Mouse (Mus musculus) left cerebral cortex, adult 18-20 months (tissue): ENCODE measurements around the gene 1700093K21Rik. TPM values are rescaled to one million over a fixed set of nuclear protein-coding genes. Genes with fewer than 3 reads are reported as not detected.
"Not testable (repeated sequence)": the region's sequence is repeated elsewhere in the genome, so short reads cannot be mapped to it uniquely, and the experiment has no call there.

ENCODE experiments used
- DNase-seq, 2 experiments: peaks; one replicate each; pipeline ENCODE4 v3.0.0; 2021 to 2022; ENCODE audit warnings: low spot score in 2 of 2, mixed read lengths in 1 of 2
- long read RNA-seq, 2 experiments: library from polyadenylated mRNA; stranded (forward); transcript quantifications; one replicate each; pipeline ENCODE4 v2.0.0; 2021
- microRNA-seq, 2 experiments: library from miRNA; unstranded; fragments of <30 nt; microRNA quantifications; one replicate each; pipeline ENCODE4 v1.2.0; 2021
- total RNA-seq, 2 experiments: library from RNA; stranded (reverse); gene quantifications; 2 replicates each; pipeline ENCODE4 v1.2.3; 2021

The 1700093K21Rik gene
- not detected for total RNA-seq
- long read RNA-seq, experiment 1 = 0 reads
- long read RNA-seq, experiment 2 = 0 reads

DNA sequence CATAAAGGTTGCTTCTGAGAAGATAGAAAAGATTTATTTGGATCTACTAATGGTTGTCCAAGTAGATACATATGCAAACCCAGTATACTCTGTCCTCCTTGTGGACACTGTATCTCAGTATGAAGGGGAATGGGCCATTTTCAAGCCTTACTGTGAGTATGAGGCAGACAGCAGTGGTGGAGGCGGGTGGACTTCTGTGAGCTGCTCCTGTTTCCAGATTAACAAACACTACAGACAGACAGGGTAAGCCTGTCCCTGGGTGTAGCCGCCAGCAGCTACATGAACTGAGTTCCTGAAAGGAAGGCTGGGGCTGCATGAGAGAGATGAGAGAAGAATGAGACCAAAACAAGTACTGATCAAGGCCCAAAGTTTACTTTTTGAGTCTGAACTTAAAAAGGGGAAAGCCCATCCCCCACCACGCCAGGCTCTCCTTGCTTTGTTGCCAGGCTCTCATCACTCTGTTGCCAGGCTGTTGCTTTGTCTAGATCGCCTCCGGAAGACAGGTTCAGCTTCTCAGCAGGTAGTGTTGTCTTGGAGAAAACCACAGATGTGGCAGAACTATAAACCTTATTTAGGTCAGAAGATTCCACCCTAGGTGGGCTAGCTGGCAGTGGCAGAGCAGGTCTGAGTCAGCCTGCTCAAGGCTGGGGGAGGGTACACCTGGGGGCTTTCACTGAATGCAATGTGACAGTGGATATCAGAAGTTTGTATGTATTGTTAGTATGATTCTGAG, at the start of gene 1700093K21Rik:
TSS of gene 1700093K21Rik (minus strand) at position 683 of the 733 bp plus-strand sequence.
- DNase-seq = peak in 1 of 2 experiments; percentile 5

DNA sequence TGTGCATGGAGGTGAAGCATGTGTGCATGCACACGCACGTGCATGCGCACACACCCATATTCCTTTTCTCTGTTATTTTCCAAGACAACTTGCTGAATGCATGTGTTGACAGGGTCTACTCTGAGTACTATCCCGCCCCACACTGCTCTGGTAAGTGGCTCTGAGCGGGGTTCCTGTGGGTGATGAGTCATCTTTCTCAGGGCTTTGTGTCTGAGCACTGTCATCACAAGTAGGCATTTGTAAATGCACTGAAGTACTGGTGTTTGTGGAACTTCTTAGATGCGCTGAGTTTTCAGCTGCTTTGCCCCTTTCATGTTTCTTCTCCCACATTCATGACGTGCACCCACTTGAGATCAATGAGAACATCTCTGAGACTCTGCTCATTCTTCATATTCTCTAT, 49.2 kb upstream of the 1700093K21Rik start:
- DNase-seq = no peak

DNA sequence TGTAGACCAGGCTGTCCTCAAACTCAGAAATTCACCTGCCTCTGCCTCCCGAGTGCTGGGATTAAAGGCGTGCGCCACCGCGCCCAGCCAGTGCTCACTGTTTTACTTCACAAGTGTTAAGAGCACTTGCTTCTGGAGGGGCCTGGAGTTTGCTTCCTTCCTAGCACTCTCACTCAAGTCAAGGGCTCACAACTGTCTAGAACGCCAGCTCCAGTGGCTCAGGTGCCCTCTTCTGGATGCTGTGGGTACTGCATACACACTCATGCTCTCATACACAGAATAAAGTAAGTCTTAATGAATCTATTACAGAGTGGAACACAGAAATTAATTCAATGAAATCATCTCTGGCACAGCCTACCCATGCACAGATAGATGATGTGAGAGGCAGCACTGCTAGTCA, 44.8 kb upstream of the 1700093K21Rik start:
- peak; percentile 74 to 83 for DNase-seq

DNA sequence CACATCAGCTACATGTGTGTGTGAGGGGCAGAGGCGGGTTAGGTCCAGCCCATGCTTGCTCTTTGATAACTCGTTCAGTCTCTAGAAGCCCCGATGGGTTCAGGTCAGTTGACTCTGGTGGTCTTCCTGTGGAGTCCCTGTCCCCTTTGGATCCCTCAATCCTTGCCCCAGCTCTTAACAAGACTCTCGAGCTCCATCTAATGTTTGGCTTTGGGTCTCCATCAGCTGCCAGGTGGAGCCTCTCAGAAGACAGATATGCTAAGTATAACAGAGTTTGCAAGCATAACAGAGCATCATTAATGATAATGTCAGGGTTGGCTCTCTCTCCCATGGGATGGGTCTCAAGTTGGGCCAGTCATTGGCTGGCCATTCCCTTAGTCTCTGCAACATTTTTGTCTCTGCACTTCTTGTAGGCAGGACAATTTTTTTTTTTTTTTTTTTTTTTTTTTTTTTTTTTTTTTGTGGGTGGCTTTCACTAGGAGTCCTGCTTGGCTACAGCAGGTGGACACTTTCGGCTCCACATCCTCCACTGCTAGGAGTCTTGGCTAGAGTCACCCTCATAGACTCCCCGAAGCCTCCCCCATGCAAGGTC, 36.2 kb upstream of the 1700093K21Rik start:
- DNase-seq = no peak

DNA sequence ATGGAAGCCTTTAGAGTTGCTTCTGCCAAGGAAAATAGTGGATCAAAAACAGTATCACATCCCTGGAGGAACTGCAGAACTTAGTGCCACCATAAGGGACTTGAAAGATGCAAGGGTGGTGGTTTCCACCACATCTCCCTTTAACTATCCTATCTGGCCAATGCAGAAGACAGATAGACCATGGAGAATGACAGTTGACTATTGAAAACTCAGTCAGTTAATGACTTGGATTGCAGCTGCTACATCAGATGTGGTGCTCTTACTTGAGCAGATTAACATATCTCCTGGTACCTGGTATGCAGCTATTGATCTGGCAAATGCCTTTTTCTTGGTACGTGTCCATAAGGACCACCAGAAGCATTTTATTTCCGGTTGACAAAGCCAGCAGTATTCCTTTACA, 16.5 kb upstream of the 1700093K21Rik start:
- DNase-seq = no peak

DNA sequence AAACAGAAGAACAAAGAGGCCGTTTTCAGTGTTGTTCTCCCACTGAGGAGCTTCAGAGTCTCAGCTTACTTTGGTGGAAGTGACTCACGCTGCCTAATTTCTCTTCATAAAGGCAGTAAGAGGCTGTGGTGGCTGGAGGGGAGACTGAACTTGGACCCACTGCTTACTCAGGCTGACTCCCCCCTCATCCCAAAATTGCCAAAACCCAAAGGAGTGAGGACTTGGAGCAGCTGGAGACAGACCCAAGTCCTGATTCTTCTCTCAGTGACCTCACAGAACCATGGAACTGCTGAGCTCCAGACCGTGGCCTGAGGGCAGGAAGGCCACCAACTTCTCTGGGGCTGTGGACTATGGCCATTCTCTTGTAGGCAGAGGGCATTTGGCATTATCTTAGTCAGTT, 2.0 kb downstream of the 1700093K21Rik start:
- DNase-seq = no peak

DNA sequence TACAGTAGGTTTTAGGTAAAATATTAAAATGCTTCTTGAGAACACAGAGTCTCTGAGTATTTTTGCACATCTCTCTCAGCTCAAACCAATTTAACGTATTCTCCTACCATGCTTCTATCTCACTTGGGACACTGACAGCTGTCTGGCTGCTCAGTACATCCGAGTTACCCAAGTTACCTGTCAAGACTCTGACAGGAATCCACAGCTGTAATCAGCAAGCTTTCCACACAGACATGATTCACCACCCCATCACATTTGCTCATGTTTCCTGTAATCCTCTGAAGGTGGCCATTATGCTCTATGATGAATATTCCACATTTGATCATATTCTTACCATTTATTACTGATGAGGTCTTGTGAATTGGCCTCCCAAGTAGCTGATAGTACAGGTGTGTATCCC, 5.6 kb downstream of the 1700093K21Rik start:
- DNase-seq = no peak

DNA sequence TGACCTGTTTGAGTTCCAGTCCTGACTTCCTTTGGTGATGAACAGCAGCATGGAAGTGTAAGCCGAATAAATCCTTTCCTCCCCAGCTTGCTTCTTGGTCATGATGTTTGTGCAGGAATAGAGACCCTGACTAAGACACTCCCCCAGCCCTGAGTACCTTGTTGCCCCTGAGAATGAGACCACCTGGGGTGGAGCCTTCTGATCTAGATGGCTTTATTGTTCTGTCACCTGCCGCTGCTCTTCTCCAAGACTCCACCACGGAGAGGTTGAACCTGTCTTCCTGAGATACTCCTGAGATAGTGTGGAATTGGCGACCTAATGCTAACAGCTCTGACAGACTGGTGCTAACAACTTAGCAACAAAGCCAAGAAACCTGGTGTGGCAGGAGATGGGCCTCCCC, 6.2 kb downstream of the 1700093K21Rik start:
- DNase-seq = not testable (repeated sequence)

DNA sequence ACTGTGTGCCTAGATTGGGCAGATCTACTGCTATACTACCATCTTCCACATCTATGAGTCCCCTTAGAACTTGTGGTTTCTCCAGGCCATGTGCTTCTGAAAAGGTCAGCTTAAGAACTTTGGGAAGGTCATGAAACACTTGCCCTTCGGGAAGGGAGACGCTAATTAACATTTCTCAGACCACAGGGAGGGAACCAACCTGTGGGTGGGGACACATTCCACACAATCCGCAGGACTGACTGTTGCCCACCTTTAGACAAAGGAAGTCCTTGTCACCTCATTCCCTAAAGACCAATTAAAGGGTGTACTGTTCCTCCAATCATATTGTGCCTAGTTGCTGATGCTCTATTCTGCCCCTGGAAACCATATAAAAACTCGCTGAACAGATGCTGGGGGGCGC, 16.2 kb downstream of the 1700093K21Rik start:
- DNase-seq = not testable (repeated sequence)

DNA sequence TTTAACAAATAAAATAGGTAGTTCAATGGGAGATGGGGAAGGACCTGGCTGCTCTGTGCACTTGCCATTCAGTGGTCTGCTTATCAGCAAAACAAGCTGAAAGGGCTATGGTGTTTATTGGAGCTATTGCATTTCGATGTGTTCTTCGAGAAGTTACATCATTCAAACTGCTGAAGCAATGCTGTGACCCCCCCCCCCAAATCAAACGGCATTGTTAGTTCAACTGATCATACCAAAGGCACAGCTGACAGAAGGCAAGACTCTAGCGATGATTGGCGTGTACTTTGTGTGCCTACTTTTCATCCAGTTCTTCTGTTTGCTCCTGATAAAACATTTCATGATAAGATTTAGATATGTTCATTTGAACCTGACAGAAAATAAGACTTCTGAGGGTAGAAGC, 22.3 kb downstream of the 1700093K21Rik start:
- no peak for DNase-seq

DNA sequence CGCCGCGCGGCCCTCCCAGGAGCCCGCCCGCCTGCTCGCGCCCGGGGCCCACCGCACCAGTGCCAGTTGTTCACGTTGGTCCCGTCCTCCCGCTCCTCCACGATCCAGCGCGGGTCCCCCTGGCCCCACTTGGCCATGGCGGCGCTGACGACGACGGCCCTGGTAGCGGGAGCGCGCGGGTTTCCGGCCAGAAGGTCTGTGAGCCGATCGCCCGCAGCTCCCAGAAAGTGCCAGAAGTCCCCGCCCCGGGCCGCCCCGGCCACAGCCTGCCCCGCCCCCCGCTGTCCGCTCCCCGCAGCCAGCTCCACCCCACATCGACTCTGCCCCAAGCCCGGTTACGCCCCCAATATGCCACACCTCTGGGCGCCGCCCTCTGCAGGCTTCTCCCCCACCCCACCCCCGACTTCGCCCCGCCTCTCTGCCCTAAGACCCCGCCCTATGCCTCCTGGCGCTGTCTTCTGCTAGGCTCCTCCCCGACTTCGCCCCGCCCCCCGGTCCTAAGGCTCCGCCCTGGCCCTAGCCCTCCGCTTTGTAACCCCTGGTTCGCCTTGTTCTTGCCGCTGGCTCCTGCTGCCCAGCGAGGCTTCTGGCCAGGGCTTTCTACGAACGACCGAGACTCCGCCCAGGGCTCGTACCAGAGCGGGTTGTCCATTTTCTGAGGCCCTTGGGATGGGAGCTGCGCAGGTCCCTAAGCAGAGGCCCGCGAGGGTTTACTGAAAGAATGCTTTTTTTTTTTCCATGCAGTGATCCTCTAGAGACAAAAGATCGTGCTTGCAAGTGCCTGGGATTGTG, 23.0 kb downstream of the 1700093K21Rik start, which contains the start of gene Ahsa2:
TSS of gene Ahsa2 (minus strand) at position 313 of the 792 bp plus-strand sequence.
- DNase-seq = peak; percentile 93

DNA sequence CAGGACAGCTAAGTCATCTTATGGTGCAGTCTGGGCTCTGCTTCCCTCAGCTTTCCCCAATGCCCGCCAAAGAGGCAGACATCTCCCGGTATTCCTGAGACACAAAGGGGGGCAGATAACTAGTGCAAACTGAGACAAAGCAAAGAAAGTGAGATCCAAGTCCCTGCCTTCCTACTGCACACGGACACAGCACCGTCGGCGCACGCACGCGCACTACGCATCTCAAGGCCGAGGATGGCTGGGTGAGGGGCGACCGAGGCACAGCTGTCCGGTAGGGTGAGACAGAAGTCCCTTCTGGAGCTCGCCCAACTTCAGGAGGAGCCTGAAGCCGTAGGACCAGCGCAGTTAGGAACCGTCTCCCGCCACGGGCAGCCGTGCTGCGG, 23.6 kb downstream of the 1700093K21Rik start:
- peak; percentile 63 to 64 for DNase-seq

DNA sequence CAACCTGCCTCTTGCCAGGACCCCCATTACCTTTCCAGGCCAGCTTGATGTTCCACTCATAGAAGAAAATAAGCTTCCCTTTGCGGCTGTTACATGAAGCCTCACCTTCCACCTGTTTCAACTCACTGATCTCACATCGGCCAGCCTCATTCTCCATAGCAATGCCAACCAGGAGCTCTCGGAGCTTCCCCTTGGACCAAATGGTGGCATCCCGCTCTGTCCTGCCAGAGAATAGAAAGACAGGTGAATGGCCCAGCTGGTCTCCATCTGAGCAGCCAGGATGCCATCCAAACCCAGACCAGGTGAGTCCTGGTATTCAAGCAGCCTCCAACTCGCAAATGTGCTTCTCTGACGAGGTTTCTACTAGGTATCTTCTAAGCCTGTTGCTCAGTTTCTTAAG, 24.3 kb downstream of the 1700093K21Rik start:
- DNase-seq = no peak

DNA sequence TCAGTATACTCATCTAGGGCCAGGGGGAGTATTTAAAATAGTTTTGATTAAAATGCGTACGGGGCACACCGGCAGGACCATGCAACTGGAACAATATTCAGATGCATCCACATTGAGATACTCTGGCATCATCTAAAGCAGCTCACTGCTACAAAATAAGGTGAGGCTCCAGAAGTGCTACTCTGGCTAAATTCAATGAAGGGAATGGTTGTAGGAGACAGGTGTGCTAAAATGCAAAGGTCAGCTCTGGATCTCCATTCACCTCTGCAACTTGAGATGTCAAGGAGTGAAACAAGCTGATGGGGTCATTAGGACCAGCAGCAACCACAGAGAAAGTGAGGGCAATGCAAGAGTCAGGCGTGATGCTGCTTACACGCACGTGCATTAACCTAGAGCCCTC, 25.7 kb downstream of the 1700093K21Rik start:
- no peak for DNase-seq

DNA sequence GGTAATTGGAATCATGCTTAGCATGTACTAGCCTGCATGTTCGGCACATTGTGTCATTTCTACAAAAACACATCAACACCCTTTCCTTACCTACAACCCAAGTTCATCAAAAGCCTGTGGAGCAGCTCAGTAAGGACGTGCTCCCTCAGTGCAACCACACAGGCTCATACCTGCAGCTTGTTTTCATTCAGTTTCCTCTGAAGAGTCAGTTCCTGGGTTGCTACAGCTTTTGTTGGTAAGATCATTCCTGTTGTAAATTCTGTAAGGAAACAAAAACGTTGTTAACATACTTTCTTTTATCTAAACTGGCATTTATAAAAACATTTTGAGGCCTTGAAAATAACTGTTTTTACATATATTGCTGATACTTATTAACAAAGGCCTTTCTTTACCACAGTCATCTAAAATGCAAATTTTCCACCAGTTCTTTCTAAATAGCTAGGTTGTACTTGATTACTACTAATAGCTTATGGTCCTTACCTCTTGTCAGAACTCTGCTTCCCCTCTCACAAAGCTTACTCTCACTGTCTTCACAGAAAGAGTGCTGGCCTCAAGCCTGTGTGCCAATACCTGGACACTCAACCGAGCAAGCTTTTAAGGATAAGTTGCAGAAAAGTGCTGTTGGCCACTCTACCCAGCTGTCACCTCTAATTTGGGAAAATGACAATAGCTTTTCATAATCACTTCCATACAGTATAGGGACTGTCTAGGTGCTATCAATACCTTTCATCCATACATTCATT, 28.7 kb downstream of the 1700093K21Rik start:
- no peak for DNase-seq

DNA sequence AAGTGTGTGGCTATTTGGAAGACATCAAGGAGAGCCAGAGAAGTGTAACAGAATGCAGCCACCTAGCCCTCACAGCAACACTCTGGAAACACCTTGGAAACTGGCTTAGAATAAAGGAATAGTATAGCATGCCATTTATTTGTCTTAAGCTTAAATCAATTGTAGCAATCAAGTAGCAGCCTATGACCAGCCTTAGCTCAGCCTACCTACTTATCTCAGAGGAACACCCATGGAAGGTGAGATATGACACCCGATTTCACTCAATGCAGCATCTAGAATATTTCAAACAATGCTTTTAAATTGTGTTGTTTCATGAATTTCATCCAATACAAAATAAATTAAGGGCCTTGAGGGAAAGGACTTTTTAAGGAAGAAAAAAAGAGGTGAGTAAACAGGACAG, 31.0 kb downstream of the 1700093K21Rik start:
- no peak for DNase-seq

Small RNA genes lying within 50 kb of the gene (microRNA-seq; reads per million reads assigned to microRNA genes)
- gene Gm47279 = 0 to 0.25 reads per million in 2 experiments

Other genes starting within 250 kb of the 1700093K21Rik start
- gene Usp34, start 214.3 kb downstream of the 1700093K21Rik start, total RNA-seq = 10 to 100 TPM; 84.5 to 92.5 TPM
- 10 to 100 TPM; 46.0 to 47.0 TPM for gene Ahsa2, start 23.1 kb downstream of the 1700093K21Rik start, total RNA-seq
- 10 to 100 TPM; 32.7 to 39.9 TPM for gene 0610010F05Rik, start 112.5 kb upstream of the 1700093K21Rik start, total RNA-seq
- gene Pus10, start 144.5 kb upstream of the 1700093K21Rik start, total RNA-seq = 10 to 100 TPM; 15.0 to 15.3 TPM
- 10 to 100 TPM; 24.4 to 27.0 TPM for gene Pex13, start 144.8 kb upstream of the 1700093K21Rik start, total RNA-seq
- gene Rel, start 249.8 kb upstream of the 1700093K21Rik start, total RNA-seq = 1 to 10 TPM; 3.4 to 3.5 TPM